Mouse (Mus musculus) sigmoid colon, adult 10 weeks (tissue): ENCODE measurements around the gene Gspt1. TPM values are rescaled to one million over a fixed set of nuclear protein-coding genes. Genes with fewer than 3 reads are reported as not detected.

Experiments used
- polyA plus RNA-seq: library from polyadenylated mRNA; stranded (reverse); fragments of 350-450 nt; fragmentation: Illumina TruSeq; extraction: RNeasy Lipid Tissue Mini Kit (QIAGEN cat#74804); gene quantifications from one replicate; pipeline ENCODE4 v1.2.3, GENCODE M21; 2014; ENCODE audit warnings: low read depth, low replicate concordance

The Gspt1 gene
- polyA plus RNA-seq, result 312 TPM

GRCm38 (mm10) chr16:11253898-11254722 lies at the start of gene Gspt1:
Gspt1 (minus strand) TSS chr16:11254325.

GRCm38 (mm10) chr16:11202571-11203554 lies 51.3 kb downstream of the Gspt1 start, which contains the start of gene Rsl1d1:
Rsl1d1 (minus strand) TSS chr16:11203331.

GRCm38 (mm10) chr16:11176208-11176883 lies 77.8 kb downstream of the Gspt1 start, which contains the start of gene Zc3h7a:
Zc3h7a (minus strand) TSS chr16:11176393.

Other genes starting within 250 kb of the Gspt1 start
- 7.1 TPM for gene Snn, start 193.4 kb downstream of the Gspt1 start, polyA plus RNA-seq
- 104 TPM for gene Litaf, start 188.2 kb downstream of the Gspt1 start, polyA plus RNA-seq
- gene Txndc11, start 119.7 kb downstream of the Gspt1 start, polyA plus RNA-seq, result 28.1 TPM
- 747 TPM for gene Zc3h7a, start 77.9 kb downstream of the Gspt1 start, polyA plus RNA-seq
- gene Rsl1d1, start 51.0 kb downstream of the Gspt1 start, polyA plus RNA-seq, result 179 TPM
- 1.2 TPM for gene Tnfrsf17, start 59.5 kb upstream of the Gspt1 start, polyA plus RNA-seq
- gene Snx29, start 68.6 kb upstream of the Gspt1 start, polyA plus RNA-seq, result 1.6 TPM